In the genomic region with DNA sequence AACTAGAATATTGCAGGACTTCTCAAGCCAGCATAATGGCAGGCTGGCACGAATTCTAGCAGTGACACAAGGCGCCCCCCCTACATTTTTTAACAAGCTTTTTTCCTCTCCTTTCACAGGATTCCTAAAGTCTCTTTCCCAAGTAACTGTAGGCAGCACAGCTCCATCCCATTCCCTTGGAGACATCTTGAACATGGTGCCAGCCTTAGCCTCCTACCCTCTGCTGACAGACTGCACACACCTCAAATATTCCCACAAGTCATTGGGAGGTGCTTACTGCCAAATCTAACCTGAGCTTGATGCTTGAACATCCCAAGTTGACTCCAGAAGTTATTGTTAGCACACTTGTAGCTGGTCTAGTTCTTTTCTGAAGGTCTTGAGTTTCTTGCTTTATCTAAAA, we compare ENCODE assay signal across 17 mouse cellular contexts. TPM values are rescaled to one million over a fixed set of nuclear protein-coding genes. Genes with fewer than 3 reads are reported as not detected.
DNase-seq lines count a peak whose midpoint lies in the region; ATAC-seq and TF ChIP-seq lines count a peak whose summit lies in the region.
"Had no signal": no experiment of that assay in that cellular context is flagged by ENCODE, and none has a peak within 500 bp of the region (broad histone marks: within the 10 kb centered on the region; RNA-seq: fewer than 3 reads in every experiment).

No protein-coding gene starts in this region.

- no peak overlapping the region for H3K4me3 ChIP-seq in forebrain, embryonic 14.5 days (ENCODE audit: low read depth, low read length)
- no peak overlapping the region for H3K4me3 ChIP-seq in forebrain, postnatal 0 days (ENCODE audit: low read depth, low read length)
- H3K4me3 ChIP-seq in midbrain, postnatal 0 days (ENCODE audit: low read depth, low read length) = no peak overlapping the region
- no peak overlapping the region for H3K4me3 ChIP-seq in midbrain, embryonic 14.5 days (replicated peaks; ENCODE audit: low read depth, low read length)
- peak overlapping the region; percentile 40 for H3K4me3 ChIP-seq in embryonic fibroblast, embryonic 13.5 days (ENCODE audit: insufficient read depth, low read length)
- H3K4me3 ChIP-seq: heart, embryonic 15.5 days; hindbrain, embryonic 15.5 days; midbrain, embryonic 13.5 days; neural tube, embryonic 12.5 days had no signal

- peaks cover 12% of the 10 kb centered on the region for H3K4me1 ChIP-seq in forebrain, embryonic 14.5 days (ENCODE audit: control insufficient read depth, insufficient read depth, low read length)
- peaks cover 11% of the 10 kb centered on the region for H3K4me1 ChIP-seq in forebrain, postnatal 0 days (ENCODE audit: insufficient read depth)
- peaks cover 8% of the 10 kb centered on the region; the same call in 1 of the 2 replicates for H3K4me1 ChIP-seq in midbrain, postnatal 0 days (ENCODE audit: insufficient read depth, low read length)
- H3K4me1 ChIP-seq in midbrain, embryonic 14.5 days (ENCODE audit: control insufficient read depth, insufficient read depth, low read length) = peaks cover 11% of the 10 kb centered on the region
- peaks cover 4% of the 10 kb centered on the region for H3K4me1 ChIP-seq in embryonic fibroblast, embryonic 13.5 days (ENCODE audit: control insufficient read depth, insufficient read depth, low read length)

- 37% methylated on average over 2 of the region's 2 CpGs for WGBS in forebrain, embryonic 14.5 days
- 34% methylated on average over 2 of the region's 2 CpGs for WGBS in forebrain, postnatal 0 days
- WGBS in midbrain, postnatal 0 days = 42% methylated on average over 2 of the region's 2 CpGs
- 41% methylated on average over 2 of the region's 2 CpGs for WGBS in midbrain, embryonic 14.5 days

- no peak overlapping the region for H3K4me2 ChIP-seq in forebrain, embryonic 14.5 days (ENCODE audit: low read length)
- H3K4me2 ChIP-seq in forebrain, postnatal 0 days (ENCODE audit: low read depth) = no peak overlapping the region
- no peak overlapping the region for H3K4me2 ChIP-seq in midbrain, postnatal 0 days (ENCODE audit: low read depth, low read length, poor library complexity, severe bottlenecking)
- no peak overlapping the region for H3K4me2 ChIP-seq in midbrain, embryonic 14.5 days (ENCODE audit: low read length)
- H3K4me2 ChIP-seq: heart, embryonic 15.5 days; hindbrain, embryonic 15.5 days; midbrain, embryonic 13.5 days; neural tube, embryonic 12.5 days had no signal

- H3K27ac ChIP-seq in forebrain, embryonic 14.5 days (ENCODE audit: low read depth, low read length) = no peak overlapping the region
- H3K27ac ChIP-seq in forebrain, postnatal 0 days (ENCODE audit: low read depth, low read length) = no peak overlapping the region
- H3K27ac ChIP-seq in midbrain, postnatal 0 days (ENCODE audit: low read depth, low read length) = no peak overlapping the region
- H3K27ac ChIP-seq in midbrain, embryonic 14.5 days (replicated peaks; ENCODE audit: low read depth, low read length) = no peak overlapping the region
- no peak overlapping the region for H3K27ac ChIP-seq in embryonic fibroblast, embryonic 13.5 days (ENCODE audit: insufficient read depth, low read length)
- H3K27ac ChIP-seq: heart, embryonic 15.5 days; hindbrain, embryonic 15.5 days; midbrain, embryonic 13.5 days; neural tube, embryonic 12.5 days had no signal

- H3K36me3 ChIP-seq in forebrain, embryonic 14.5 days (ENCODE audit: control insufficient read depth, insufficient read depth, low read length) = peaks cover 41% of the 10 kb centered on the region
- peaks cover 24% of the 10 kb centered on the region for H3K36me3 ChIP-seq in forebrain, postnatal 0 days (ENCODE audit: insufficient read depth)
- H3K36me3 ChIP-seq in midbrain, postnatal 0 days (ENCODE audit: insufficient read depth, low read length) = peaks cover 12% of the 10 kb centered on the region; the same call in 1 of the 2 replicates
- peaks cover 45% of the 10 kb centered on the region for H3K36me3 ChIP-seq in midbrain, embryonic 14.5 days (ENCODE audit: control insufficient read depth, insufficient read depth, low read length)

- peak; percentile 40 for TF ChIP-seq POLR2A in embryonic fibroblast, embryonic 13.5 days (IDR thresholded peaks at IDR 0.05; ENCODE audit: low read depth, low read length)

- no peak for TF ChIP-seq CTCF in forebrain, postnatal 0 days (IDR thresholded peaks at IDR 0.05; ENCODE audit: low read depth)
- no peak for TF ChIP-seq CTCF in midbrain, postnatal 0 days (IDR thresholded peaks at IDR 0.05)
- no peak for TF ChIP-seq CTCF in embryonic fibroblast, embryonic 13.5 days (IDR thresholded peaks at IDR 0.05; ENCODE audit: borderline replicate concordance, insufficient read depth, low read length)

- H3K9me3 ChIP-seq in forebrain, embryonic 14.5 days (replicated peaks; ENCODE audit: control insufficient read depth, low read length) = no peaks in the 10 kb centered on the region
- no peaks in the 10 kb centered on the region for H3K9me3 ChIP-seq in forebrain, postnatal 0 days (ENCODE audit: low read length)
- H3K9me3 ChIP-seq in midbrain, postnatal 0 days (ENCODE audit: low read length) = no peaks in the 10 kb centered on the region
- no peaks in the 10 kb centered on the region for H3K9me3 ChIP-seq in midbrain, embryonic 14.5 days (ENCODE audit: control insufficient read depth, low read length)
- H3K9me3 ChIP-seq: heart, embryonic 15.5 days; hindbrain, embryonic 15.5 days; midbrain, embryonic 13.5 days; neural tube, embryonic 12.5 days had no signal

- no peaks in the 10 kb centered on the region for H3K27me3 ChIP-seq in forebrain, embryonic 14.5 days (replicated peaks; ENCODE audit: control insufficient read depth, insufficient read depth, low read length)
- H3K27me3 ChIP-seq in forebrain, postnatal 0 days (ENCODE audit: insufficient read depth, low read length) = no peaks in the 10 kb centered on the region
- H3K27me3 ChIP-seq in midbrain, postnatal 0 days (ENCODE audit: insufficient read depth, low read length) = no peaks in the 10 kb centered on the region
- no peaks in the 10 kb centered on the region for H3K27me3 ChIP-seq in midbrain, embryonic 14.5 days (ENCODE audit: control insufficient read depth, insufficient read depth, low read length)
- H3K27me3 ChIP-seq: heart, embryonic 15.5 days; hindbrain, embryonic 15.5 days; midbrain, embryonic 13.5 days; neural tube, embryonic 12.5 days had no signal

- ATAC-seq in forebrain, embryonic 14.5 days = no peak
- ATAC-seq in forebrain, postnatal 0 days = no peak
- ATAC-seq in midbrain, postnatal 0 days (ENCODE audit: low FRiP score) = no peak
- ATAC-seq in midbrain, embryonic 14.5 days (ENCODE audit: low FRiP score, low TSS enrichment) = no peak
- ATAC-seq: CD4-positive, CD25-positive, alpha-beta regulatory T cell, adult 4 months; forebrain, embryonic 16.5 days; midbrain, embryonic 13.5 days had no signal

- DNase-seq in forebrain, embryonic 14.5 days (ENCODE audit: low spot score) = no peak
- DNase-seq in forebrain, postnatal 0 days = no peak
- no peak for DNase-seq in midbrain, postnatal 0 days (ENCODE audit: low spot score)
- DNase-seq in midbrain, embryonic 14.5 days = no peak
- no peak for DNase-seq in right cerebral cortex, postnatal 4 days
- no peak for DNase-seq in spleen, adult 12 weeks (ENCODE audit: low spot score)
- DNase-seq in right cerebral cortex, postnatal 25 days = no peak
- DNase-seq: cerebellum, adult 8-10 months; gastrocnemius, postnatal 25 days; thymus, adult 18-20 months had no signal

- 0 out of 2 replicates have a peak overlapping the region, but pooled peaks have one; percentile 17 for H3K9ac ChIP-seq in forebrain, embryonic 14.5 days (ENCODE audit: low read length)
- no peak overlapping the region for H3K9ac ChIP-seq in forebrain, postnatal 0 days
- H3K9ac ChIP-seq in midbrain, postnatal 0 days (replicated peaks; ENCODE audit: low read length, poor library complexity, severe bottlenecking) = 0 out of 2 replicates have a peak overlapping the region, but pooled peaks have one; percentile 13
- no peak overlapping the region for H3K9ac ChIP-seq in midbrain, embryonic 14.5 days (replicated peaks; ENCODE audit: low read length)
- H3K9ac ChIP-seq: heart, embryonic 15.5 days; midbrain, embryonic 13.5 days; neural tube, embryonic 12.5 days had no signal

RNA-seq across cellular contexts. Expression of gene Rps12, which starts 3.0 kb away (rescaled TPM):
- 143 and 176 TPM in 2 replicates for polyA plus RNA-seq in forebrain, embryonic 14.5 days (2014; fragmentation: Nextera tagmentation; extraction: Ambion mirVana)
- total RNA-seq in forebrain, postnatal 0 days (2014; rRNA removed) = 2,036 and 2,577 TPM in 2 replicates
- 134 and 170 TPM in 2 replicates for polyA plus RNA-seq in forebrain, postnatal 0 days (2015; fragmentation: Nextera tagmentation; extraction: Ambion mirVana)
- total RNA-seq in midbrain, postnatal 0 days (2014; rRNA removed) = 1,859 and 2,007 TPM in 2 replicates
- polyA plus RNA-seq in midbrain, postnatal 0 days (2015; fragmentation: Nextera tagmentation; extraction: Ambion mirVana) = 108 and 142 TPM in 2 replicates
- 119 and 123 TPM in 2 replicates for polyA plus RNA-seq in midbrain, embryonic 14.5 days (2014; fragmentation: Nextera tagmentation; extraction: Ambion mirVana)
- 255 and 381 TPM in 2 replicates for polyA plus RNA-seq in embryonic fibroblast, embryonic 13.5 days (2011; ENCODE audit: insufficient read length, low read depth, missing spikeins)

RNA-seq across cellular contexts. Expression of gene Slc18b1, which starts 12.7 kb away (rescaled TPM):
- 19.5 and 22.2 TPM in 2 replicates for polyA plus RNA-seq in forebrain, embryonic 14.5 days (2014; fragmentation: Nextera tagmentation; extraction: Ambion mirVana)
- total RNA-seq in forebrain, postnatal 0 days (2014; rRNA removed) = 14.6 and 18.2 TPM in 2 replicates
- 13.2 and 15.0 TPM in 2 replicates for polyA plus RNA-seq in forebrain, postnatal 0 days (2015; fragmentation: Nextera tagmentation; extraction: Ambion mirVana)
- 12.7 and 13.7 TPM in 2 replicates for total RNA-seq in midbrain, postnatal 0 days (2014; rRNA removed)
- polyA plus RNA-seq in midbrain, postnatal 0 days (2015; fragmentation: Nextera tagmentation; extraction: Ambion mirVana) = 12.4 TPM in 2 replicates
- polyA plus RNA-seq in midbrain, embryonic 14.5 days (2014; fragmentation: Nextera tagmentation; extraction: Ambion mirVana) = 16.4 and 21.2 TPM in 2 replicates
- polyA plus RNA-seq in embryonic fibroblast, embryonic 13.5 days (2011; ENCODE audit: insufficient read length, low read depth, missing spikeins) = 19.9 and 28.8 TPM in 2 replicates
- polyA plus RNA-seq: CD4-positive, CD25-positive, alpha-beta regulatory T cell, adult 4 months had no signal

Comparison
In these comparisons a context has a peak if more than half of its experiments do, and no peak if none do; other contexts are left out.
1. H3K9ac ChIP-seq: peak in forebrain, embryonic 14.5 days (single experiment) and midbrain, postnatal 0 days (single experiment); none in forebrain, postnatal 0 days (single experiment) and midbrain, embryonic 14.5 days (single experiment).